Mouse (Mus musculus): Measurements from ENCODE around the gene Myl6. TPM values are rescaled to one million over a fixed set of nuclear protein-coding genes. Genes with fewer than 3 reads are reported as not detected.

Gene Myl6
- 933 and 943 TPM in 2 replicates for polyA plus RNA-seq (2015; fragmentation: Nextera tagmentation; extraction: Ambion mirVana)

DNA sequence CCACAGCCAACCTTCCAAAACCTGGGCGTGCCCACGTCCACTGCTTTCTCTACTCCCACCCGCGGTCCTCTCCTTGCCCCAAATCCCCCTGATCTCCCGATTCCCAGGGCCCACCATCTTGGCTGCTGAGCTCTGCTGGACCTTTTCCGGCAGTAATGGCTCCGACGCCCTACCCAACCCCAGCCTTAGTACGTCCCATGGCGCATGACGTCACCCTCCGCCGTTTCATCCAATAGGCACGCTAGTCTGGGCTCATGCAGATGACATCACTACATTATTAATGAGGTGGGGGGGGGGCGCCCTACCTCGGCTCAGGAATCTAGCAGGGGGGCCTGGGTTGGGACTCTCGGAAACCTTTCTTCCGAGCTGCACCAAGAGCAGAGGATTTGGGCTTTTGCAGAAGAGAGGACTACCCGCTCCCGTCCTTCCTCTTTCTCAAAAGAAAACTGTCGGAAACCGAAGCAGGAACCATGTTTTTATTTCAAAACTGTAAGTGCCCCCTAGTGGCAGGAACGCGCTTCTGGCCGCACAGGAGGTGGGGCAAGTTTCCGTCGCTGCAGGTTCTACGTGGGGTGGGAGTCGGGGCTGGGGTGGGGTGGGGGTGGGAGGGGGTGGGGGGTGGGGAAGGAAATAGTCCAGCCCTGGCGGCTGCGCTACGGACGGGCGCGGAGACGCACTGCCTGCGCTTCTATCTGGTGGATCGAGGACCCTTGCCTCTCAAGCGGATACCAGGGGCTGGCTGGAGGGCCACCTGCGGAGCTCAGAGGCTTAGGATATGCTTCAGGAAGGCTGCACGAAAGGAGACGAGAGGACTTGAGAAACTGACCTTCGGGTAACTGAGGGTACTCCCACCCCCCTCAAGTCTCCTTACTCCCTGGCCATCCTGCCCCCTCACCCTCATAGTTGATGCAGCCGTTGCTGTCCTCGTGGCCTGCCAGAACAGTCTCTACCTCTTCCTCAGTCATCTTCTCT is at the start of gene Myl6:
TSS of gene Myl6 (minus strand) at position 451 of the 972 bp plus-strand sequence.
- peak; percentile 93 for ATAC-seq (ENCODE audit: low FRiP score)
- Histone ChIP-seq H3K9ac (peak within 1 kb of the TSS; percentile 91), H3K4me1 (replicated peaks) (peaks cover 58% of the 10 kb centered on the region), H3K4me2 (peak within 1 kb of the TSS; percentile 79), H3K27me3 (no peaks in the 10 kb centered on the region), H3K36me3 (peaks cover 30% of the 10 kb centered on the region), H3K4me3 (peak within 1 kb of the TSS; percentile 86), H3K9me3 (no peaks in the 10 kb centered on the region), H3K27ac (peak within 1 kb of the TSS; percentile 86)
- WGBS, result under 1% methylated on average over 44 of the region's 45 CpGs

DNA sequence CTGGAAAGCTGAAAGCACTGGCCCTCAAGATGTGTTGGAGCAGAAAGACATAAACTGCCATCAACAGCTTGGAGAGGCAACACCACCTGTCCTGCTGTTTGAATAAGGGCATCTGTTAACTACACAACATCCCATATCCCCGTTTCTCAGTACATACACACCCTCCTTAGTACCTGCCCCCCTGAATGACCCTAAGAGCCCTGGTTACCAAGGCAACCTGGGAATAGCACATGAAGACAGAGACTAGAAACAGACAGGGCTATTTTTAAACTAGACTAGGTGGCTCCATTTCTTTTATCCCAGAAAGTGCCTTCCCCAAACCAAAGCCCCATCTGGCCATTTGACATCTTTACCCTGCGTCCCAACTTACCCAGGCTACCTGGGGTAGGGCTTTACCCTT is 49.2 kb upstream of the Myl6 start:
- no peaks in the 10 kb centered on the region for H3K27me3 ChIP-seq
- no peaks in the 10 kb centered on the region for H3K9me3 ChIP-seq
- H3K4me3 ChIP-seq, result no peak overlapping the region
- H3K36me3 ChIP-seq, result peaks cover 46% of the 10 kb centered on the region
- 76% methylated on average over 2 of the region's 2 CpGs for WGBS
- H3K9ac ChIP-seq, result no peak overlapping the region
- H3K27ac ChIP-seq, result no peak overlapping the region
- H3K4me1 ChIP-seq (replicated peaks), result peaks cover 28% of the 10 kb centered on the region
- no peak overlapping the region for H3K4me2 ChIP-seq
- no peak for ATAC-seq (ENCODE audit: low FRiP score)

- H3K27me3 ChIP-seq, result no peaks in the 10 kb centered on the region
- H3K4me2 ChIP-seq, result no peak overlapping the region
- 56% methylated on average over 1 of the region's 1 CpGs for WGBS
These were observed 44.5 kb upstream of the Myl6 start for GRCm38 (mm10) chr10:128538340-128538870.

GRCm38 (mm10) chr10:128536266-128536940 is 42.5 kb upstream of the Myl6 start:
- H3K4me1 ChIP-seq (replicated peaks), result 0 out of 2 replicates have a peak, but pooled peaks cover 3% of the 10 kb centered on the region
- no peaks in the 10 kb centered on the region for H3K9me3 ChIP-seq
- H3K4me2 ChIP-seq, result peak overlapping the region; percentile 40
- H3K36me3 ChIP-seq, result peaks cover 6% of the 10 kb centered on the region; the same call in 1 of the 2 replicates
- H3K27ac ChIP-seq, result no peak overlapping the region
- H3K9ac ChIP-seq, result no peak overlapping the region
- 18% methylated on average over 18 of the region's 18 CpGs for WGBS
- no peak overlapping the region for H3K4me3 ChIP-seq
- ATAC-seq (ENCODE audit: low FRiP score), result peak; percentile 77
- H3K27me3 ChIP-seq, result no peaks in the 10 kb centered on the region

More at GRCm38 (mm10) chr10:128538340-128538870, 44.5 kb upstream of the Myl6 start:
- Histone ChIP-seq H3K27ac (no peak overlapping the region), H3K9me3 (no peaks in the 10 kb centered on the region), H3K4me3 (no peak overlapping the region), H3K4me1 (replicated peaks) (peaks cover 7% of the 10 kb centered on the region; the same call in 1 of the 2 replicates), H3K9ac (no peak overlapping the region), H3K36me3 (peaks cover 23% of the 10 kb centered on the region)
- no peak for ATAC-seq (ENCODE audit: low FRiP score)

GRCm38 (mm10) chr10:128535624-128536265 is 41.8 kb upstream of the Myl6 start:
- no peak for ATAC-seq (ENCODE audit: low FRiP score)
- Histone ChIP-seq H3K4me3 (no peak overlapping the region), H3K27me3 (no peaks in the 10 kb centered on the region), H3K27ac (no peak overlapping the region), H3K9me3 (no peaks in the 10 kb centered on the region), H3K4me2 (peak overlapping the region; percentile 40), H3K4me1 (replicated peaks) (0 out of 2 replicates have a peak, but pooled peaks cover 3% of the 10 kb centered on the region), H3K36me3 (no peaks in the 10 kb centered on the region), H3K9ac (no peak overlapping the region)
- WGBS, result 76% methylated on average over 4 of the region's 4 CpGs

- no peaks in the 10 kb centered on the region for H3K9me3 ChIP-seq
- no peak overlapping the region for H3K9ac ChIP-seq
- 0 out of 2 replicates have a peak, but pooled peaks cover 3% of the 10 kb centered on the region for H3K4me1 ChIP-seq (replicated peaks)
- no peak for ATAC-seq (ENCODE audit: low FRiP score)
- no peaks in the 10 kb centered on the region for H3K27me3 ChIP-seq
- H3K4me2 ChIP-seq, result no peak overlapping the region
- 86% methylated on average over 2 of the region's 2 CpGs for WGBS
- H3K4me3 ChIP-seq, result no peak overlapping the region
- no peak overlapping the region for H3K27ac ChIP-seq
- H3K36me3 ChIP-seq, result no peaks in the 10 kb centered on the region
These were observed 41.3 kb upstream of the Myl6 start for GRCm38 (mm10) chr10:128535206-128535605.

GRCm38 (mm10) chr10:128526366-128527356 is 32.7 kb upstream of the Myl6 start:
- H3K9ac ChIP-seq, result peak overlapping the region; percentile 81; the same call in 1 of the 2 replicates
- no peak for ATAC-seq (ENCODE audit: low FRiP score)
- WGBS, result 32% methylated on average over 28 of the region's 28 CpGs
- H3K4me3 ChIP-seq, result peak overlapping the region; percentile 70
- H3K4me2 ChIP-seq, result peak overlapping the region; percentile 99
- H3K27me3 ChIP-seq, result peaks cover 31% of the 10 kb centered on the region
- H3K4me1 ChIP-seq (replicated peaks), result peaks cover 29% of the 10 kb centered on the region
- H3K9me3 ChIP-seq, result no peaks in the 10 kb centered on the region
- H3K27ac ChIP-seq, result no peak overlapping the region
- peaks cover 2% of the 10 kb centered on the region; the same call in 1 of the 2 replicates for H3K36me3 ChIP-seq

- Histone ChIP-seq H3K9ac (peak within 1 kb of the TSS; percentile 81), H3K27me3 (peaks cover 31% of the 10 kb centered on the region), H3K36me3 (peaks cover 6% of the 10 kb centered on the region; the same call in 1 of the 2 replicates), H3K27ac (peak within 1 kb of the TSS; percentile 69), H3K4me2 (peak within 1 kb of the TSS; percentile 99), H3K4me1 (replicated peaks) (peaks cover 29% of the 10 kb centered on the region), H3K9me3 (no peaks in the 10 kb centered on the region), H3K4me3 (peak within 1 kb of the TSS; percentile 70)
- peak; percentile 93 for ATAC-seq (ENCODE audit: low FRiP score)
- WGBS, result 0% methylated on average over 37 of the region's 37 CpGs
These were observed 31.8 kb upstream of the Myl6 start, which contains the start of gene Esyt1 for GRCm38 (mm10) chr10:128525671-128526308. Gene Esyt1 (minus strand): TSS chr10:128525871.

- H3K4me2 ChIP-seq, result peak overlapping the region; percentile 99
- peak overlapping the region; percentile 69 for H3K27ac ChIP-seq
- no peaks in the 10 kb centered on the region for H3K9me3 ChIP-seq
- peaks cover 29% of the 10 kb centered on the region for H3K4me1 ChIP-seq (replicated peaks)
- H3K27me3 ChIP-seq, result peaks cover 31% of the 10 kb centered on the region
- H3K36me3 ChIP-seq, result peaks cover 13% of the 10 kb centered on the region; the same call in 1 of the 2 replicates
- WGBS, result under 1% methylated on average over 58 of the region's 58 CpGs
- H3K4me3 ChIP-seq, result peak overlapping the region; percentile 70
- ATAC-seq (ENCODE audit: low FRiP score), result peak; percentile 62
- H3K9ac ChIP-seq, result peak overlapping the region; percentile 81
These were observed 31.1 kb upstream of the Myl6 start for GRCm38 (mm10) chr10:128524732-128525662.
